Mouse (Mus musculus) stomach, embryonic 15.5 days (tissue): Measurements from ENCODE around the gene Atad2b. TPM values are rescaled to one million over a fixed set of nuclear protein-coding genes. Genes with fewer than 3 reads are reported as not detected.
"Not testable (repeated sequence)": the region's sequence is repeated elsewhere in the genome, so short reads cannot be mapped to it uniquely, and the experiment has no call there.

Experiments
- ATAC-seq: fragments of 200-750 bp; cut with Nextera tagmentation; 2 replicates; pipeline ENCODE4 v1.8.0; 2017; ENCODE audit warnings: low read depth, moderate number of reproducible peaks, moderate TSS enrichment; ENCODE audit not compliant: insufficient read depth, low FRiP score
- H3K27ac ChIP-seq: fragments of 300-500 bp; sonication (generic); 2 replicates; pipeline ENCODE4 v1.5.1; 2015; ENCODE audit warnings: mild to moderate bottlenecking, inconsistent platforms
- H3K27me3 ChIP-seq: fragments of 300-500 bp; sonication (generic); replicated peaks from 2 replicates; pipeline ENCODE4 v1.6.1; 2015; ENCODE audit warnings: inconsistent platforms
- H3K36me3 ChIP-seq: fragments of 300-500 bp; sonication (generic); 2 replicates; pipeline ENCODE4 v1.6.1; 2015; ENCODE audit warnings: inconsistent platforms
- H3K4me1 ChIP-seq: fragments of 300-500 bp; sonication (generic); 2 replicates; pipeline ENCODE4 v1.6.1; 2015; ENCODE audit warnings: inconsistent platforms
- H3K4me2 ChIP-seq: fragments of 300-500 bp; sonication (generic); 2 replicates; pipeline ENCODE4 v1.6.1; 2015; ENCODE audit warnings: mild to moderate bottlenecking, inconsistent platforms
- H3K4me3 ChIP-seq: fragments of 300-500 bp; sonication (generic); replicated peaks from 2 replicates; pipeline ENCODE4 v1.5.1; 2015; ENCODE audit warnings: inconsistent platforms
- H3K9ac ChIP-seq: fragments of 300-500 bp; sonication (generic); 2 replicates; pipeline ENCODE4 v1.6.1; 2015; ENCODE audit warnings: inconsistent platforms
- H3K9me3 ChIP-seq: fragments of 300-500 bp; sonication (generic); 2 replicates; pipeline ENCODE4 v1.6.1; 2016; ENCODE audit warnings: inconsistent platforms
- WGBS: fragments of 180-500 bp; shearing (Covaris S2); methylation state at CpG from one replicate; pipeline ENCODE4 v1.1.7; 2015; 5-methylcytosine and 5-hydroxymethylcytosine counted together
- polyA plus RNA-seq: library from polyadenylated mRNA; unstranded; fragments of >200 nt; fragmentation: Nextera tagmentation; extraction: Ambion mirVana; gene quantifications from 2 replicates; pipeline ENCODE4 v1.2.1, GENCODE M21; 2015

Atad2b gene
- polyA plus RNA-seq, 1 experiment from 2014 or later = 10.8 TPM

GRCm38 (mm10) chr12:4885062-4885461 is 32.1 kb upstream of the Atad2b start:
- H3K4me2 ChIP-seq = no peak overlapping the region
- H3K27ac ChIP-seq = no peak overlapping the region
- WGBS = 61% methylated on average over 1 of the region's 1 CpGs
- H3K4me3 ChIP-seq = no peak overlapping the region
- H3K4me1 ChIP-seq = no peaks in the 10 kb centered on the region
- ATAC-seq = no peak
- no peaks in the 10 kb centered on the region for H3K27me3 ChIP-seq
- no peak overlapping the region for H3K9ac ChIP-seq
- H3K9me3 ChIP-seq = no peaks in the 10 kb centered on the region
- H3K36me3 ChIP-seq = 0 out of 2 replicates have a peak, but pooled peaks cover 2% of the 10 kb centered on the region

DNA sequence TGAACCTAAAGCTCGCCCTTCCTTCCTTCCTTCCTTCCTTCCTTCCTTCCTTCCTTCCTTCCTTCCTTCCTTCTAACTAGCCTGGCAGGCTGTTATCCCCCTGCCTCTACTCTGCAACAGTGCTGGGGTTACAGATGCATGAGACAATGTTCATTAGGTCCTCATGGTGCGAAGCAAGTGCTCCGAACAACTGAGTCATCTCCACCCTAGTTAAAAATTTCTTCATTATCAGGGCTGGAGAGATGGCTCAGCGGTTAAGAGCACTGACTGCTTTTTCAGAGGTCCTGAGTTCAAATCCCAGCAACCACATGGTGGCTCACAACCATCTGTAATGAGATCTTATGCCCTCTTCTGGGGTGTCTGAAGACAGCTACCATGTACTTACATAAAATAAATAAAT is 30.6 kb upstream of the Atad2b start:
- H3K9me3 ChIP-seq, H3K27me3 ChIP-seq, H3K4me3 ChIP-seq, ATAC-seq, H3K9ac ChIP-seq, H3K27ac ChIP-seq, H3K36me3 ChIP-seq, H3K4me1 ChIP-seq, H3K4me2 ChIP-seq: not testable (repeated sequence)
- 93% methylated on average over 4 of the region's 4 CpGs for WGBS

GRCm38 (mm10) chr12:4888739-4889138 is 28.4 kb upstream of the Atad2b start:
- H3K27me3 ChIP-seq = no peaks in the 10 kb centered on the region
- H3K27ac ChIP-seq = no peak overlapping the region
- no peaks in the 10 kb centered on the region for H3K9me3 ChIP-seq
- H3K4me2 ChIP-seq = no peak overlapping the region
- H3K4me1 ChIP-seq = no peaks in the 10 kb centered on the region
- no peaks in the 10 kb centered on the region for H3K36me3 ChIP-seq
- no peak overlapping the region for H3K4me3 ChIP-seq
- ATAC-seq = no peak; the same call in 1 of the 2 replicates
- no peak overlapping the region for H3K9ac ChIP-seq

- H3K9me3 ChIP-seq = no peaks in the 10 kb centered on the region
- no peak overlapping the region for H3K9ac ChIP-seq
- no peaks in the 10 kb centered on the region for H3K27me3 ChIP-seq
- ATAC-seq = no peak
- no peak overlapping the region for H3K4me2 ChIP-seq
- H3K36me3 ChIP-seq = no peaks in the 10 kb centered on the region
- H3K27ac ChIP-seq = no peak overlapping the region
- 98% methylated on average over 2 of the region's 2 CpGs for WGBS
- no peak overlapping the region for H3K4me3 ChIP-seq
- no peaks in the 10 kb centered on the region for H3K4me1 ChIP-seq
Observed at GRCm38 (mm10) chr12:4889251-4889650, 27.9 kb upstream of the Atad2b start.

GRCm38 (mm10) chr12:4889891-4890290 is 27.3 kb upstream of the Atad2b start:
- no peaks in the 10 kb centered on the region for H3K27me3 ChIP-seq
- no peak overlapping the region for H3K4me2 ChIP-seq
- H3K4me1 ChIP-seq = no peaks in the 10 kb centered on the region
- no peak overlapping the region for H3K4me3 ChIP-seq
- whole genome bisulfite sequencing = 87% methylated on average over 1 of the region's 1 CpGs
- ATAC-seq = no peak
- no peaks in the 10 kb centered on the region for H3K9me3 ChIP-seq
- H3K27ac ChIP-seq = no peak overlapping the region
- no peak overlapping the region for H3K9ac ChIP-seq
- no peaks in the 10 kb centered on the region for H3K36me3 ChIP-seq

DNA sequence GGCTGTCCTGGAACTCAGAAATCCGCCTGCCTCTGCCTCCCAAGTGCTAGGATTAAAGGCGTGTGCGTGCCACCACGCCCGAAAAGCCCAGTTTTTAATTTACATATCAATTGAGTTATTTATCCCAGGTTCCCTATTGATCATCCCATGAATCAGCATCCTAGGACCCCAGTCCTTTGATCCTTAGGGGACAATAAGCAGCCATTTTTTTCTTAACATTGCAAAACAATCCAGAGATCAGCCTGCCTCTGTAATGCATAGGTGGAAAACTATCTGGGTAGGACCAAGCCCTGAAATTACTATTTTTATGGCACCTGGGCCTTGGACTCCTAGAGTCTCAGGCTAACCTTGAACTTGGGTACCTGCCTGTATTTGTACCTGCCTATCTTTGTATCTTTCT is 19.1 kb upstream of the Atad2b start:
- Histone ChIP-seq H3K36me3 (no peaks in the 10 kb centered on the region), H3K27ac (no peak overlapping the region), H3K4me3 (no peak overlapping the region), H3K4me1 (no peaks in the 10 kb centered on the region), H3K4me2 (no peak overlapping the region), H3K9ac (no peak overlapping the region), H3K27me3 (no peaks in the 10 kb centered on the region), H3K9me3 (no peaks in the 10 kb centered on the region)
- WGBS = 95% methylated on average over 5 of the region's 5 CpGs
- ATAC-seq = no peak

- no peak for ATAC-seq
- H3K36me3 ChIP-seq = no peaks in the 10 kb centered on the region
- H3K4me2 ChIP-seq = no peak overlapping the region
- H3K4me3 ChIP-seq = no peak overlapping the region
- WGBS = 76% methylated on average over 7 of the region's 7 CpGs
- H3K9ac ChIP-seq = no peak overlapping the region
- no peaks in the 10 kb centered on the region for H3K4me1 ChIP-seq
- H3K27ac ChIP-seq = no peak overlapping the region
- no peaks in the 10 kb centered on the region for H3K9me3 ChIP-seq
- no peaks in the 10 kb centered on the region for H3K27me3 ChIP-seq
Observed at GRCm38 (mm10) chr12:4905946-4906345, 11.2 kb upstream of the Atad2b start.

DNA sequence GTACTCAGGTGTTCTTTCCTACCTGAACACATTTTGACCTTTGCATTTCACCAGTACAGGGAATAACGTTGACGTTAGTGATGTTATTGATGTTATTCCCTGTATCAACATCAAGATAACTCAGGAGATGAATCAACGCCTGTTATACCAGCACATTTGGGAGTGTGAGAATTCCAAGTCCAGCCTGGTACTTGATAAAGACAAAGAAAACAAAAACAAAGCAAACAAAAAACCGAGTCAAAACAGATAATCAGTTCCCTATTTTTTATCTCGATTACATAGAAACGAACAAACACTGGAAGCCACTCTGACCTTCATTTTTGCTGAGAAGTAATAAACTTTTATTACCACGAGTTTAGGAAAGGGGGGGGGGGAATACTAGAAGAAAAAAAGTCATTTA is 10.7 kb upstream of the Atad2b start:
- Histone ChIP-seq H3K4me2 (peak overlapping the region; percentile 88), H3K9ac (no peak overlapping the region), H3K4me3 (peak overlapping the region; percentile 80), H3K4me1 (no peaks in the 10 kb centered on the region), H3K36me3 (no peaks in the 10 kb centered on the region), H3K27me3 (no peaks in the 10 kb centered on the region), H3K27ac (0 out of 2 replicates have a peak overlapping the region, but pooled peaks have one; percentile 86), H3K9me3 (no peaks in the 10 kb centered on the region)
- ATAC-seq = no peak
- 38% methylated on average over 7 of the region's 7 CpGs for WGBS

DNA sequence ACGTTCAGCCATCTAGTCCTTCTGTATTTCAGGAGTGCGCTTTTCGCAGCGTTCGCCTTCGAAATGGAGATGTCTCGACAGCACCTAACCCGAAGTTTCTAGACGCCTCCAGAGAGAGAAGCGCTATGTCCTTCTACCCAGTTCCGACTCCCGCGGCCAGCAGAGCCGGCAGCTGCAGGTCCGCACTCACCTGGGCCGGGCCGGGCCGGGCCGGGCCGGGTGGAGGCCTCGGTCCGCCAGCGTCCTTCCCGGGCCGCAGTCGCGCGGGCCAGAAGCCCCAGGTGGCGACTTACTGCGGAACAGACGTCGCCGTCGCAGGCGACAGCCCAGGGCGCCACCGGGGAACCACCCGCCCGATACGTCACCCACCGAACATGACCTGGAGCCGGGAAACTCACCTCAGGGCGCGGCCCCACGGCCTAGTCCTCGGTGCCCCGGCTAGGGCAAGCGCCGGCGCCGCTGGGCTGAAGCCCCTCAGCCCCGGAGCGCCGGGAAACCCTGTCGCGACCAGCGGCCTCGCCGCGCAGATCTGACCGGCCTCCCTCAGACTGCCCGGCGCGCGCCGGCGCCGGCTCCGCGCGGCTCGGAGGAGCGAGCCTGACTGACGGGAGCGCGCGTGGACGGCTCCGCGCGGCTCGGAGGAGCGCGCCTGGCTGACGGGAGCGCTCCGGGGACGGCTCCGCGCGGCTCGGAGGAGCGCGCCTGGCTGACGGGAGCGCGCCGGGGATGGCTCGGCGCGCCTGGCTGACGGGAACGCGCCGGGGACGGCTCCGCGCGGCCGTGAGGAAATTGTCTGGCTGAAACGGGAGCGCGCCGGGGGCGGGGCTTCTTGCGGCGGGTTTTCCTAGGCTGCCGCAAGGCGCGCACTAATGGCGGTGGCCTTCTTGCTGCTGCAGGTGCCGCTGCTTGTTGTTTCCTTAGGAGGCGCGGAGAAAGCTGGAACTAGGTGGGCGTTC is 9.9 kb upstream of the Atad2b start, which contains the start of gene Ubxn2a:
Gene Ubxn2a (minus strand): TSS at position 755 of the 956 bp plus-strand sequence.
- WGBS = under 1% methylated on average over 122 of the region's 125 CpGs

GRCm38 (mm10) chr12:4908391-4908790 is 8.8 kb upstream of the Atad2b start:
- no peaks in the 10 kb centered on the region for H3K9me3 ChIP-seq
- no peak for ATAC-seq
- H3K27me3 ChIP-seq = no peaks in the 10 kb centered on the region
- WGBS = 87% methylated on average over 7 of the region's 7 CpGs
- H3K4me1 ChIP-seq = no peaks in the 10 kb centered on the region
- no peak overlapping the region for H3K9ac ChIP-seq
- H3K27ac ChIP-seq = no peak overlapping the region
- peak overlapping the region; percentile 80; the same call in 1 of the 2 replicates for H3K4me3 ChIP-seq
- no peaks in the 10 kb centered on the region for H3K36me3 ChIP-seq
- H3K4me2 ChIP-seq = no peak overlapping the region

More for the DNA sequence above, 9.9 kb upstream of the Atad2b start, which contains the start of gene Ubxn2a:
- Histone ChIP-seq H3K9ac (peak within 1 kb of the TSS; percentile 74), H3K4me1 (no peaks in the 10 kb centered on the region), H3K9me3 (no peaks in the 10 kb centered on the region), H3K27me3 (no peaks in the 10 kb centered on the region), H3K4me3 (peak within 1 kb of the TSS; percentile 80), H3K36me3 (no peaks in the 10 kb centered on the region), H3K4me2 (peak within 1 kb of the TSS; percentile 88), H3K27ac (peak within 1 kb of the TSS; percentile 86)
- ATAC-seq = peak; percentile 97

GRCm38 (mm10) chr12:4910496-4910895 is 6.7 kb upstream of the Atad2b start:
- H3K4me3 ChIP-seq, H3K36me3 ChIP-seq, H3K27ac ChIP-seq, H3K9ac ChIP-seq, H3K4me1 ChIP-seq, H3K27me3 ChIP-seq, ATAC-seq, H3K4me2 ChIP-seq, H3K9me3 ChIP-seq: not testable (repeated sequence)
- 72% methylated on average over 1 of the region's 1 CpGs for WGBS

DNA sequence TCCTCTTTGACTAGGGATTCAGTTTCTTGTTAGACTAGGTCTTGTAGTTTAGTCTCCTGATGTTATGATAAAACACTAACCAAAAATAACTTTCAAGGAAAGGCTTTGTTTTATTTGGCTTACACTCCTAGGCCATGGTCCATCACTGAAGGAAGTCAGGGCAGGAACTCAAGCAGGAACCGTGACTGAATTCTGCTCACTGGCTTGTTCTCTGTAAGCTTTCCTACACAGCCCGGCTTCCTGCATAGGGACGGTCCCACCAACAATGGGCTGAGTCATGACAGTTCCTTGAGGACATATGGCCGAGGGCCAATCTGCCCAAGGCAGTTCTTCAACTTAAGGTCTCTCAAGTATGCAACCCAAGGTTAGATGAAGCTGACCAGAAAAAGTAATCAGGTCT is 5.4 kb upstream of the Atad2b start:
- 88% methylated on average over 4 of the region's 4 CpGs for WGBS
- H3K4me2 ChIP-seq = no peak overlapping the region
- no peaks in the 10 kb centered on the region for H3K36me3 ChIP-seq
- no peak overlapping the region for H3K9ac ChIP-seq
- no peaks in the 10 kb centered on the region for H3K9me3 ChIP-seq
- ATAC-seq = no peak
- no peak overlapping the region for H3K4me3 ChIP-seq
- H3K27me3 ChIP-seq = no peaks in the 10 kb centered on the region
- no peak overlapping the region for H3K27ac ChIP-seq
- H3K4me1 ChIP-seq = no peaks in the 10 kb centered on the region
